Mouse (Mus musculus) forebrain, postnatal 0 days (tissue): ENCODE results near the gene Gm20806. TPM values are rescaled to one million over a fixed set of nuclear protein-coding genes. Genes with fewer than 3 reads are reported as not detected.
"Not testable (repeated sequence)": the region's sequence is repeated elsewhere in the genome, so short reads cannot be mapped to it uniquely, and the experiment has no call there.

Experiments
- ATAC-seq: fragments of 200-750 bp; cut with Nextera tagmentation; 2 replicates; pipeline ENCODE4 v1.8.0; 2017; ENCODE audit warnings: mild to moderate bottlenecking, moderate library complexity
- DNase-seq: peaks from one replicate; pipeline ENCODE4 v3.0.0-alpha.2; 2015
- H3K27ac ChIP-seq: fragments of 300-500 bp; sonication (generic); 2 replicates; pipeline ENCODE4 v1.5.1; 2014; ENCODE audit warnings: low read depth, mild to moderate bottlenecking, antibody characterized with exemption, low read length, moderate library complexity, mixed read lengths
- H3K27me3 ChIP-seq: fragments of 300-500 bp; sonication (generic); 2 replicates; pipeline ENCODE4 v1.6.1; 2014; ENCODE audit warnings: mild to moderate bottlenecking, low read length, mixed read lengths; ENCODE audit not compliant: insufficient read depth
- H3K36me3 ChIP-seq: fragments of 300-500 bp; sonication (generic); 2 replicates; pipeline ENCODE4 v1.6.1; 2014; ENCODE audit warnings: mild to moderate bottlenecking, moderate library complexity; ENCODE audit not compliant: insufficient read depth
- H3K4me1 ChIP-seq: fragments of 300-500 bp; sonication (generic); 2 replicates; pipeline ENCODE4 v1.6.1; 2014; ENCODE audit warnings: antibody characterized with exemption; ENCODE audit not compliant: insufficient read depth
- H3K4me2 ChIP-seq: fragments of 300-500 bp; sonication (generic); 2 replicates; pipeline ENCODE4 v1.6.1; 2014; ENCODE audit warnings: low read depth, mild to moderate bottlenecking, moderate library complexity
- H3K4me3 ChIP-seq: fragments of 300-500 bp; sonication (generic); 2 replicates; pipeline ENCODE4 v1.5.1; 2014; ENCODE audit warnings: low read depth, low read length, mixed read lengths
- H3K9ac ChIP-seq: fragments of 300-500 bp; sonication (generic); 2 replicates; pipeline ENCODE4 v1.6.1; 2014; ENCODE audit warnings: mild to moderate bottlenecking
- H3K9me3 ChIP-seq: fragments of 300-500 bp; sonication (generic); 2 replicates; pipeline ENCODE4 v1.6.1; 2016; ENCODE audit warnings: low read length
- WGBS: fragments of 180-500 bp; shearing (Covaris S2); extraction: QIAGEN DNeasy Blood & Tissue Kit; methylation state at CpG from one replicate; pipeline ENCODE4 v1.1.7; 2014; 5-methylcytosine and 5-hydroxymethylcytosine counted together
- polyA plus RNA-seq: library from polyadenylated mRNA; unstranded; fragments of >200 nt; fragmentation: Nextera tagmentation; extraction: Ambion mirVana; gene quantifications from 2 replicates; pipeline ENCODE4 v1.2.1, GENCODE M21; 2015
- total RNA-seq: library from RNA; depleted of rRNA; stranded (reverse); fragments of >200 nt; gene quantifications from 2 replicates; pipeline ENCODE4 v1.2.3, GENCODE M21; 2014; rRNA removed

Gene Gm20806
- total RNA-seq (not detected in 2 replicates), polyA plus RNA-seq (not detected in 2 replicates)

DNA sequence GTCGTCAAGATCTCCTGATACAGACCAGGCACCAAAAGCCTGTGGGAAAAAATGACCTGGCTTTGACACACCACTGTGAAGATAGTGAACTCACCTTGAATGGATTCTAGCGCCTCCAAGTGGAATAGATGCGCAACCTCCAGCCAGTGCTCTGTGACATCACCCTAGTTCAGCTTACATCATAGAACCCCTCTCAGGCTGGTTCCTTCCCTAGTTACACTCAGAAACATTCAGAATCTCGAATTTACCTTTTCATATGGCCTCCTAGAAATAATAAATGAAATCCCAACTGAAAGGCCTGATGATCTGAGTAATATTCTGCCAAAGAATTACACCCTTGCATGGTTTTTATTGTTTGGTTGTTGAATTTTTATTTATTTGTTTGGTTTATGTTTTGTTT, at the start of gene Gm20806:
Gene Gm20806 (minus strand): TSS at position 101 of the 400 bp plus-strand sequence.
- H3K9me3 ChIP-seq, H3K36me3 ChIP-seq, H3K4me2 ChIP-seq, H3K9ac ChIP-seq, H3K27ac ChIP-seq, ATAC-seq, H3K4me1 ChIP-seq, DNase-seq, H3K27me3 ChIP-seq, H3K4me3 ChIP-seq: not testable (repeated sequence)
- WGBS: no CpG with 5 or more reads among the region's 4 CpGs
